Mouse (Mus musculus): ENCODE data around the gene Sfxn5.

DNA sequence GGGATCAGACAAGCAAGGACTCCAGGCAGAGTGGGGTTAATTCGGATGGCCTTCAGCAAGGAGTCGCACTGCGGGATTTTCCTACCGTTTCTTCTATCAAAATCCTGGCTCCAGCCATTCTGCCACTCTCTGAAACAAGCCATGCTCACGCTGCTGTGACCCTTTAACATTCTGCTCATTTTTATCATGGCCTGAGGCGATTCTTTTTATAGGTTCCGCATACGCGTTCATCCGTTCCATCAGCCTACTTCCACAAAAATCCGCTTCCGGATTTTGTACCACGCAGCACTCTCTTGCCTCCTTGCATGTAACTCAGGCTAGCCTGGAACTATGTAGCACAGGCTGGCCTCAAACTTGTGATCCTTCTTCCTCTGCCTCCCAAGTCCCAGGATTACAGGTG lies 510 bp upstream of the Sfxn5 start:
- no peak for TF ChIP-seq CTCF (IDR thresholded peaks at IDR 0.05; ENCODE audit: extremely low read depth, insufficient read depth, low read length)
- TF ChIP-seq POLR2A (IDR thresholded peaks at IDR 0.05; ENCODE audit: extremely low read depth, insufficient read depth, low read length) = no peak

Data from cortical plate, adult 2 months (tissue).